Mouse (Mus musculus) thymus, adult 2 months (tissue): ENCODE results near the gene Myo1e. TPM values are rescaled to one million over a fixed set of nuclear protein-coding genes. Genes with fewer than 3 reads are reported as not detected.

Experiments
- DNase-seq: peaks from one replicate; pipeline ENCODE4 v3.0.0; 2021
- H3K27ac ChIP-seq: fragments of 200-500 bp; 2 replicates; pipeline ENCODE4 v1.5.1; 2012; ENCODE audit warnings: low read length, control low read depth; ENCODE audit not compliant: control insufficient read depth, insufficient read depth
- H3K27me3 ChIP-seq: fragments of 200-500 bp; 2 replicates; pipeline ENCODE4 v1.6.1; 2012; ENCODE audit warnings: mild to moderate bottlenecking, low read length, moderate library complexity, mixed read lengths; ENCODE audit not compliant: control insufficient read depth, insufficient read depth
- H3K36me3 ChIP-seq: fragments of 200-500 bp; 2 replicates; pipeline ENCODE4 v1.6.1; 2012; ENCODE audit warnings: mild to moderate bottlenecking, low read length, moderate library complexity; ENCODE audit not compliant: control insufficient read depth, insufficient read depth
- H3K4me1 ChIP-seq: fragments of 200-500 bp; replicated peaks from 2 replicates; pipeline ENCODE4 v1.6.1; 2012; ENCODE audit warnings: low read length; ENCODE audit not compliant: control insufficient read depth, insufficient read depth
- H3K4me3 ChIP-seq: fragments of 200-500 bp; 2 replicates; pipeline ENCODE4 v1.5.1; 2012; ENCODE audit warnings: mild to moderate bottlenecking, low read length, control low read depth, moderate library complexity; ENCODE audit not compliant: control insufficient read depth, insufficient read depth
- CTCF ChIP-seq: fragments of 200-500 bp; IDR thresholded peaks from 2 replicates; pipeline ENCODE4 v1.5.1; 2012; ENCODE audit warnings: mild to moderate bottlenecking, control low read depth, low read length, moderate library complexity, borderline replicate concordance; ENCODE audit not compliant: control insufficient read depth, poor library complexity, insufficient read depth; ENCODE audit errors: extremely low read depth
- POLR2A ChIP-seq: fragments of 200-500 bp; IDR thresholded peaks from 2 replicates; pipeline ENCODE4 v1.6.1; 2012; ENCODE audit warnings: mild to moderate bottlenecking, low read length, control low read depth, moderate library complexity; ENCODE audit not compliant: control insufficient read depth, poor library complexity, insufficient read depth; ENCODE audit errors: extremely low read depth
- WGBS: fragments of 180-500 bp; shearing (Covaris S2); methylation state at CpG from one replicate; pipeline ENCODE4 v1.1.7; 2018; 5-methylcytosine and 5-hydroxymethylcytosine counted together
- polyA plus RNA-seq: library from polyadenylated mRNA; depleted of rRNA; stranded (reverse); fragments of >200 nt; gene quantifications from 2 replicates; pipeline ENCODE4 v1.2.3, GENCODE M21; 2012

The Myo1e gene
- polyA plus RNA-seq, 1 experiment: 3.7 TPM

DNA sequence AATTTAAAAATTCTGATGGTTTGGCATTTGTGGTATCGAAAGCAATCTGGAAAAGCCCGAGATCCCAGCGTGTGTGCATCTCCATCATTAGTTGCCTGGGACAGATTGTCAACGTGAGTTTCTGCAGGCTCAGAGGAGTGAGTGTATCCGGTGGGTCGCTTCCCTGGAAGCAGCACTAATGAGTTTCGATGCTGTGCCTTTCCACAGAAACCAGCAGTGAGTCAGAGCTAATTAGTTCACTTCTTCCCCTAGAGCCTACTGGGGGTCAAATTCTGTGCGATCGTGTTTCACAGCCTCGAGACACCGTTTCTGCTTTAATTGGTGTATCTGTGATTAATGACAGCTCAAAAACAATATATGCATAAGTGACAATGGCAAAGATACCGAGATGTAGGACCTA, 25.4 kb upstream of the Myo1e start:
- Histone ChIP-seq H3K27ac (no peak overlapping the region), H3K4me1 (0 out of 2 replicates have a peak, but pooled peaks cover 4% of the 10 kb centered on the region), H3K4me3 (no peak overlapping the region), H3K27me3 (no peaks in the 10 kb centered on the region), H3K36me3 (no peaks in the 10 kb centered on the region)
- WGBS: 93% methylated on average over 12 of the region's 12 CpGs
- DNase-seq: no peak
- no peak for TF ChIP-seq CTCF
- TF ChIP-seq POLR2A: no peak

DNA sequence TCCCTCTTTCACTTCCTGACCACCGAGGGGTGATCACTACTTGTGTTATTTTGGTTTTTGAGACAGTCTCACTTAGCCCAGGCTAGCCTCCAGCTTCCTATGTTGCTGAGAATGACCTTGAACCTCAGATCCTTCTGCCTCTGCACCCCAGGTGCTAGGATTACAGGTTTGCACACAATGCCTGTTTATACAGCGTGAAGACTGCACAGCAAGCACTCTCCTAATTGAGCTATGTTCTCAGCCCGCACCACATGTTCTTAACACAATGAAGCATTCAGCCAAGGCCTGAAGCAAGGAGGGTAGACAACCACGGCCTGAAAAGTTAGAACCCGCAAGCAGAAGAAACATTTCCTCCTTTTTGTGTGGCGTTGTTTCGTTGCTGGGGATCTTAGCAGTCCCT, 24.5 kb upstream of the Myo1e start:
- H3K36me3 ChIP-seq: no peaks in the 10 kb centered on the region
- H3K27ac ChIP-seq: no peak overlapping the region
- TF ChIP-seq CTCF (no peak), POLR2A (no peak)
- DNase-seq: no peak
- no peak overlapping the region for H3K4me3 ChIP-seq
- 26% methylated on average over 7 of the region's 7 CpGs for WGBS
- H3K4me1 ChIP-seq: 0 out of 2 replicates have a peak, but pooled peaks cover 4% of the 10 kb centered on the region
- H3K27me3 ChIP-seq: no peaks in the 10 kb centered on the region

DNA sequence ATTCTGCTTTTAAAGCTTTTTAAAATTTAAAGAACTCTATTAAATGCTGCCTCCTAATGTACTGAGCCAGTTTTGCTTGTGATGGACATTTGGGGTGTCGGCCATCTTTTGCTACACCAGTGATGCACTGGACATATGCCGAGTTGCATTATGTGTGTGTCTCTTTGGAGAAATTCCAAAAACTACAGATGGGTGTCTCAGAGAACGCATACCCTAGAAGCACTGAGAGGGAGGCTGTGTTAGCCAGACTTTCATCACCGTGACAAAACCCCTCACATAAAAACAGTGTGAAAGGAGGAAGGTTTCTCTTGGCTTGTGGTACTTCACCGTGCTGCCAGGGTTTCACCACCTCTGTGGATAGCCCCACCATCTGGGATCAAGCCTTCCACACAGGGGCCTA, 14.8 kb upstream of the Myo1e start:
- no peaks in the 10 kb centered on the region for H3K36me3 ChIP-seq
- no peaks in the 10 kb centered on the region for H3K4me1 ChIP-seq
- no peak for DNase-seq
- TF ChIP-seq POLR2A (no peak), CTCF (no peak)
- no peak overlapping the region for H3K27ac ChIP-seq
- H3K27me3 ChIP-seq: no peaks in the 10 kb centered on the region
- 90% methylated on average over 5 of the region's 5 CpGs for WGBS
- no peak overlapping the region for H3K4me3 ChIP-seq

DNA sequence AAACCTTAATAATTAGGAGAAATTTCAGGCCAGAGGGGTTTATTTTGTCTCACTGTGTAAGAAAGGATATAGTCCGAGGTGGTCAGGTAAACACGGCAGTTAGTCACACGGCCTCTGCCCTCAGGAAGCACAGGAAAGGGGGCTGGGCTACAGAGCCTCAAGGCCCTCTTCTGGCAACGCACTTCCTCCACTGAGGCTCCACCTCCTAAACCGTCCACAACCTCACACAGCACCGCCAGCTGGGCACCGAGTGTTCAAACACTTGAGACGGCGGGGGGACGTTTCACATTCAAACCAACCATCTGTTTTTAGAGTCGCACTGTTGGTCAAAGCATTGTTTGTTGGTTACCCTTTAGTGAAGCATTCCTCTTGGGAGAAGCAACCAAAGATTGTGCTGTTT, 12.5 kb upstream of the Myo1e start:
- 84% methylated on average over 11 of the region's 11 CpGs for WGBS
- Histone ChIP-seq H3K4me3 (no peak overlapping the region), H3K27me3 (no peaks in the 10 kb centered on the region), H3K4me1 (no peaks in the 10 kb centered on the region), H3K27ac (no peak overlapping the region), H3K36me3 (no peaks in the 10 kb centered on the region)
- TF ChIP-seq POLR2A (no peak), CTCF (no peak)
- DNase-seq: no peak

DNA sequence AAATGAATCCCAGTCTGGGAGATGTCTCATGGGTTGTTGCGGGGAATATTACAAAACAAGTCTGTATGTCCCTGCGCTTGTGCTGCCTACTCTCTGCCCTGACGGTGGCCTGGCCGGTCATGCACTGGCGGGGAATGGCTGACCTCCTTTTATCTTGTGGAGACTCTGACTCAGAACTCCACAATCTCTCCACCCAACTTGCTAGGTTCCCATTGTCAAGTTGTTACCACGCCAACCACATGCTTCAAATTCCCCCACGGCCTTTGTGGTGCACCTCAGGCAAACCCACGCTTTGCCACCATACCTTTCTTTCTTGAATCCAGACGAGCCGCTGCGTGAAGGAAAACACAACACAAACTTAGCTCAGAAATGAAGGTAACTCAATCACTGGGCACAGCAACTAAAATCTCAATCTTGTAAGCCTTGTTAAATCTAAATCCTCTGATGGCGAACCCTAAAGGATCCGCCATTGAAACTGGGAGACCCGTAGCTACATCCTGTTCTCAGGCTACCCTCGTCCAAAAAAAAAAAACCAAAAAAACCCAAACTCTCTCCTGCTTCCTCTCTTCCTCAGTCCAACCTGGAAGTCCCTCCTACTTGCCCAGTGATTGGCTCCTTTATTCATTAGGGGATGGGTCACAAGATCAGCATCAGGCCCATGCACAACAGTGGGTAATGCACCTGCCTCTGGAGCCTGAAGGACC, 10.0 kb upstream of the Myo1e start:
- 70% methylated on average over 15 of the region's 15 CpGs for WGBS
- no peak for TF ChIP-seq CTCF
- no peak for TF ChIP-seq POLR2A
- Histone ChIP-seq H3K4me3 (no peak overlapping the region), H3K4me1 (no peaks in the 10 kb centered on the region), H3K27ac (no peak overlapping the region), H3K27me3 (no peaks in the 10 kb centered on the region), H3K36me3 (no peaks in the 10 kb centered on the region)
- DNase-seq: no peak

DNA sequence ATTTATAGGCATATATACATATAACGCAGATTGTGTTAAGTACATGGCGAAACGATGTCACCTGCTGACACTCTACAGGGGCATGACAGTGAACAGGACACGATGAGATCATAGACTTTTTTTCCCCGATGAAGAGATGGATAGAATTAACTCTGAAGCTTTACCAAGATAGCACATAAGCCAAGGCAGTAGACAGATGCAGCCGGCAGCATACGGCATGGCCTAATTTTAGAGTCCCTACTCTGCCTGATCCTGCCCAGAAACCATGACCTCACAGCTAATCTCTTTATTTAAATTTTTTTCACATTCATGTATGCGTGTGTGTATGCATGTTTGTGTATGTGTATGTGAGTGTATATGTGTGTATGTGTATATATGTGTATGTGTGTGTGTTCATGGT, 9.2 kb upstream of the Myo1e start:
- Histone ChIP-seq H3K27me3 (no peaks in the 10 kb centered on the region), H3K4me3 (no peak overlapping the region), H3K36me3 (no peaks in the 10 kb centered on the region), H3K4me1 (no peaks in the 10 kb centered on the region), H3K27ac (no peak overlapping the region)
- TF ChIP-seq POLR2A: no peak
- no peak for TF ChIP-seq CTCF
- no peak for DNase-seq
- WGBS: 94% methylated on average over 8 of the region's 8 CpGs

DNA sequence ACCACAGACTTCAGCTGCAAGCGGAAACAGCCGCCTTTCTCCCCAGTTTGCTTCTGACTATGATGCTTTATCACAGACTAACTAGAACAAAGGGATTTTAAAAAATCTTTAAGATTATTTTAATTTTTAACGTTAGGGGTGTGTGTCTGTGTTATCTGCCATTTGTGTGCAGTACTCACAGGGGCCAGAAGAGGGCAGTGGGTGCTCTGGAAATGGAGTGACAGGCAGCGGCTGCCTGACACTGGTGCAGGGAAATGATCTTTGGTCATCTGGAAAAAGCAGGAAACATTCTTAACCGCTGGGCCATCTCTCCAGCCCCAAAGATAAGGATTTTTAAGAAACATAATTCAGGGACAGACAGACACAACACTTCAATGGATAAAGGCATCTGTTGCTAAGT, 4.4 kb upstream of the Myo1e start:
- peak; percentile 33 for DNase-seq
- no peak overlapping the region for H3K4me3 ChIP-seq
- peak; percentile 46; the same call in 1 of the 2 replicates for TF ChIP-seq CTCF
- no peak for TF ChIP-seq POLR2A
- H3K36me3 ChIP-seq: no peaks in the 10 kb centered on the region
- H3K27ac ChIP-seq: no peak overlapping the region
- WGBS: 72% methylated on average over 5 of the region's 5 CpGs
- H3K27me3 ChIP-seq: peaks cover 7% of the 10 kb centered on the region; the same call in 1 of the 2 replicates
- no peaks in the 10 kb centered on the region for H3K4me1 ChIP-seq
